Mouse (Mus musculus) CH12.LX (cell line): ENCODE results near the gene Lefty1. TPM values are rescaled to one million over a fixed set of nuclear protein-coding genes. Genes with fewer than 3 reads are reported as not detected.

ENCODE experiments used
- DNase-seq: peaks from one replicate; pipeline ENCODE4 v3.0.0-alpha.2; 2013; ENCODE audit errors: extremely low read depth
- H3K27ac ChIP-seq: 2 replicates; pipeline ENCODE4 v1.5.1; 2012; ENCODE audit warnings: low read depth, mild to moderate bottlenecking, control low read depth, moderate library complexity; ENCODE audit not compliant: insufficient read depth
- H3K27me3 ChIP-seq: replicated peaks from 2 replicates; pipeline ENCODE3; 2012; ENCODE audit warnings: inconsistent platforms
- H3K36me3 ChIP-seq, 2 experiments: replicated peaks in 1 of 2; 2 replicates each; pipeline versions ENCODE3 to v1.6.1; 2012; ENCODE audit warnings: inconsistent platforms in 1 of 2, low read length in 1 of 2, mild to moderate bottlenecking in 1 of 2, mixed read lengths in 1 of 2, moderate library complexity in 1 of 2; ENCODE audit not compliant: control insufficient read depth in 1 of 2, insufficient read depth in 1 of 2
- H3K4me1 ChIP-seq, 2 experiments: 2 replicates each; pipeline ENCODE4 v1.6.1; 2012; ENCODE audit warnings: inconsistent platforms in 1 of 2, moderate library complexity in 1 of 2; ENCODE audit not compliant: insufficient read depth in 2 of 2, control insufficient read depth in 1 of 2
- H3K4me2 ChIP-seq: 2 replicates; pipeline ENCODE4 v1.6.1; 2012; ENCODE audit warnings: low read depth, mild to moderate bottlenecking, control low read depth; ENCODE audit not compliant: poor library complexity, insufficient read depth, severe bottlenecking
- H3K4me3 ChIP-seq, 3 experiments: fragments of 150-350 bp in 1 of 3; sonication (generic) in 1 of 3; replicated peaks in 1 of 3; 2 replicates each; pipeline versions ENCODE3 to v1.5.1; 2011 to 2012; ENCODE audit warnings: low read depth in 2 of 3, low read length in 2 of 3, mild to moderate bottlenecking in 2 of 3, moderate library complexity in 2 of 3, control low read depth in 1 of 3, improper control_type of control experiment in 1 of 3, inconsistent platforms in 1 of 3, mixed read lengths in 1 of 3; ENCODE audit not compliant: poor library complexity in 1 of 3
- H3K79me2 ChIP-seq: replicated peaks from 2 replicates; pipeline ENCODE4 v1.6.1; 2012; ENCODE audit warnings: mild to moderate bottlenecking, moderate library complexity; ENCODE audit not compliant: control insufficient read depth, poor library complexity, insufficient read depth, severe bottlenecking; ENCODE audit errors: extremely low read depth
- H3K9ac ChIP-seq: 2 replicates; pipeline ENCODE4 v1.6.1; 2012; ENCODE audit warnings: low read depth, mild to moderate bottlenecking, control low read depth, moderate library complexity; ENCODE audit not compliant: insufficient read depth
- H3K9me3 ChIP-seq: replicated peaks from 2 replicates; pipeline ENCODE3; 2012; ENCODE audit warnings: low read length, inconsistent platforms, mixed read lengths
- BHLHE40 ChIP-seq: IDR thresholded peaks from 2 replicates; pipeline ENCODE4 v1.6.1; 2011; ENCODE audit warnings: mild to moderate bottlenecking, low read depth, low read length, improper control_type of control experiment
- CHD1 ChIP-seq: IDR thresholded peaks from 2 replicates; pipeline ENCODE4 v1.6.1; 2012; ENCODE audit warnings: low read depth, low read length, improper control_type of control experiment, inconsistent platforms
- CHD2 ChIP-seq: IDR thresholded peaks from 2 replicates; pipeline ENCODE4 v1.6.1; 2011; ENCODE audit warnings: low read length, improper control_type of control experiment
- CTCF ChIP-seq, 2 experiments: IDR thresholded peaks in 1 of 2; conservative IDR thresholded peaks in 1 of 2; 2 replicates each; pipeline ENCODE4 v1.5.1; 2011 to 2012; ENCODE audit warnings: low read depth in 2 of 2, low read length in 2 of 2, improper control_type of control experiment in 1 of 2, inconsistent platforms in 1 of 2, mild to moderate bottlenecking in 1 of 2, moderate library complexity in 1 of 2
- E2F4 ChIP-seq: IDR thresholded peaks from 2 replicates; pipeline ENCODE4 v1.6.1; 2011; ENCODE audit warnings: low read depth, low read length, improper control_type of control experiment; ENCODE audit not compliant: insufficient replicate concordance
- ELF1 ChIP-seq: IDR thresholded peaks from 2 replicates; pipeline ENCODE4 v1.6.1; 2014; ENCODE audit warnings: low read depth, mild to moderate bottlenecking, inconsistent platforms, low read length, improper control_type of control experiment
- EP300 ChIP-seq: IDR thresholded peaks from 2 replicates; pipeline ENCODE4 v1.6.1; 2011; ENCODE audit warnings: low read length, improper control_type of control experiment
- ETS1 ChIP-seq: conservative IDR thresholded peaks from 2 replicates; pipeline ENCODE4 v1.6.1; 2012; ENCODE audit warnings: low read depth, mild to moderate bottlenecking, inconsistent platforms, low read length, improper control_type of control experiment, moderate library complexity
- GABPA ChIP-seq: IDR thresholded peaks from 2 replicates; pipeline ENCODE4 v1.6.1; 2012; ENCODE audit warnings: low read depth, low read length, improper control_type of control experiment, inconsistent platforms; ENCODE audit not compliant: insufficient replicate concordance
- IRF4 ChIP-seq: IDR thresholded peaks from 2 replicates; pipeline ENCODE4 v1.6.1; 2014; ENCODE audit warnings: low read depth, mild to moderate bottlenecking, inconsistent platforms, low read length, improper control_type of control experiment
- KAT2A ChIP-seq: IDR thresholded peaks from 2 replicates; pipeline ENCODE4 v1.6.1; 2012; ENCODE audit warnings: low read length, improper control_type of control experiment, inconsistent platforms; ENCODE audit not compliant: insufficient replicate concordance
- MAFK ChIP-seq: IDR thresholded peaks from 2 replicates; pipeline ENCODE4 v1.6.1; 2011; ENCODE audit warnings: low read length, improper control_type of control experiment; ENCODE audit not compliant: insufficient replicate concordance
- MAZ ChIP-seq: IDR thresholded peaks from 2 replicates; pipeline ENCODE4 v1.6.1; 2012; ENCODE audit warnings: low read depth, mild to moderate bottlenecking, inconsistent platforms, low read length, improper control_type of control experiment, moderate library complexity
- MXI1 ChIP-seq: IDR thresholded peaks from 2 replicates; pipeline ENCODE4 v1.6.1; 2011; ENCODE audit warnings: mild to moderate bottlenecking, low read depth, low read length, improper control_type of control experiment
- NELFE ChIP-seq: IDR thresholded peaks from 2 replicates; pipeline ENCODE4 v1.6.1; 2011; ENCODE audit warnings: low read depth, low read length, improper control_type of control experiment
- POLR2A ChIP-seq: IDR thresholded peaks from 2 replicates; pipeline ENCODE4 v1.6.1; 2011; ENCODE audit warnings: low read depth, mild to moderate bottlenecking, improper control_type of control experiment, low read length
- RAD21 ChIP-seq: IDR thresholded peaks from 2 replicates; pipeline ENCODE4 v1.6.1; 2011; ENCODE audit warnings: low read depth, mild to moderate bottlenecking, low read length, improper control_type of control experiment, moderate library complexity
- RCOR1 ChIP-seq: conservative IDR thresholded peaks from 2 replicates; pipeline ENCODE4 v1.6.1; 2012; ENCODE audit warnings: low read depth, mild to moderate bottlenecking, inconsistent platforms, low read length, improper control_type of control experiment
- SIN3A ChIP-seq: IDR thresholded peaks from 2 replicates; pipeline ENCODE4 v1.6.1; 2012; ENCODE audit warnings: low read length, improper control_type of control experiment, inconsistent platforms
- TCF12 ChIP-seq: IDR thresholded peaks from 2 replicates; pipeline ENCODE4 v1.6.1; 2014; ENCODE audit warnings: low read depth, mild to moderate bottlenecking, inconsistent platforms, low read length, improper control_type of control experiment
- USF1 ChIP-seq: IDR thresholded peaks from 2 replicates; pipeline ENCODE4 v1.6.1; 2014; ENCODE audit warnings: low read depth, mild to moderate bottlenecking, inconsistent platforms, low read length, improper control_type of control experiment
- USF2 ChIP-seq: conservative IDR thresholded peaks from 2 replicates; pipeline ENCODE4 v1.6.1; 2011; ENCODE audit warnings: low read depth, low read length, improper control_type of control experiment
- ZC3H11A ChIP-seq: IDR thresholded peaks from 2 replicates; pipeline ENCODE4 v1.6.1; 2012; ENCODE audit warnings: low read depth, mild to moderate bottlenecking, inconsistent platforms, low read length, improper control_type of control experiment
- ZKSCAN1 ChIP-seq: IDR thresholded peaks from 2 replicates; pipeline ENCODE4 v1.6.1; 2012; ENCODE audit warnings: low read depth, inconsistent platforms, low read length, improper control_type of control experiment, borderline replicate concordance
- dilution Hi-C: fragments of 300-500 bp; cut with MboI; formaldehyde crosslinking; loops from 2 replicates; pipeline ENCODE4 v1.14.3; 2020; ENCODE audit warnings: low sequenced_read_pairs; ENCODE audit not compliant: extremely low pct_unique_long_range_greater_than_20kb, extremely low pct_ligation_motif_present
- in situ Hi-C: fragments of 300-500 bp; cut with MboI; formaldehyde crosslinking; loops from 3 replicates; pipeline ENCODE4 v1.14.3; 2019; ENCODE audit warnings: low sequenced_read_pairs, low pct_ligation_motif_present, low pct_unique_long_range_greater_than_20kb, mixed read lengths
- polyA plus RNA-seq: library from polyadenylated mRNA; unstranded; fragments of >175 nt; gene quantifications from 2 replicates; pipeline ENCODE4 v1.2.1, GENCODE M21; 2012; ENCODE audit warnings: low read depth; ENCODE audit not compliant: insufficient read length
- total RNA-seq, 2 experiments: library from RNA; depleted of rRNA; stranded (reverse); fragments of 300-350 nt in 1 of 2; fragments of >200 nt in 1 of 2; gene quantifications; 2 replicates each; pipeline ENCODE4 v1.2.3; 2012 to 2014

Lefty1 gene
- total and polyA plus RNA-seq, 3 experiments, result not detected

DNA sequence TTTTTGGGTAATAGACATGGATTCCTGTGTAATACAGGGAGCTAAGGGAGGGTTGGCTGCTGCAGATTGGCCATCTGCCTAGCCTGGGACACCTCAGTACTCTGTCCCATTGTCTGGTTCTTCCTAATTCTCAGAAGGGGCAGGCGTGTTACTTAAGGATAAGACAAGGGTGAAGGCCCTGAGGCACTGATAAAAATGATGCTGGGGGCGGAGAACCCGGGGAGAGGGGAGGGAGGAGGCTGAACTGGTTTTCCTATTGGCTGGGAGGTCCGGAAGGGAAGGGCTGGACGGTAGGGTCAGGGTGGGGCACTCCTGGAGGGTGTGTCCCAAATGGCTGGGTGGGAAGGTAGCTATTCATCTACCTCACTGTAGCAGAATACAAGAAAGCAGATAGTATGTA lies 31.9 kb upstream of the Lefty1 start (continued):
- TF ChIP-seq CHD1, result no peak
- TF ChIP-seq CTCF (conservative IDR thresholded peaks at IDR 0.05 in 1 of 2, IDR thresholded peaks at IDR 0.05 in 1 of 2; ENCODE audit: low read depth in 2 of 2, low read length in 2 of 2), result no peak
- no peak for TF ChIP-seq TCF12
- no peak for TF ChIP-seq IRF4
- no peak for TF ChIP-seq MAFK
- no peak for TF ChIP-seq USF1
- 0 out of 2 replicates have a peak, but pooled peaks have one; percentile 17 for TF ChIP-seq NELFE

DNA sequence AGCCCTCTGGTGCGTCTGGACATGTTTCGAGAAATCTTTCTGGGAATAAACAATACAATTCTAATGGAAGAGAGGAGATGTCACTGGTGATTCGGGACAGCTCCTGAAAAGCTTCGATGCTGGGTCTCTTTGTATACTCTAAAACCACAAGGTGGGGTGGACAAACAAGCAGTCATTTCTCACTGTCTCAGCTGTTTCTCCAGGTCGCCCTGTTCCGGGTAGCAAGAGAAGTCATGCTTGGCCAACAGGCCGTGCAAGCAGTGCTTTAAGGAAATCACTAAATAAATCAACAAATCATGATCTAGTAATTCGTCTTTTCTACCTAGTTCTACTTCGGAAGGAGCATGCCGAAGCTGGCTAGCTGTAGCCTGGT lies 31.2 kb upstream of the Lefty1 start:
- in situ Hi-C loops (no loop called here), dilution Hi-C loops (no loop called here)
- no peak for DNase-seq
- H3K4me2 ChIP-seq, result peak overlapping the region; percentile 82
- no peaks in the 10 kb centered on the region for H3K27me3 ChIP-seq
- H3K27ac ChIP-seq, result peak overlapping the region; percentile 59
- TF ChIP-seq RAD21, result no peak
- no peak for TF ChIP-seq EP300
- no peak for TF ChIP-seq ZKSCAN1
- TF ChIP-seq MXI1, result no peak
- no peak for TF ChIP-seq E2F4
- TF ChIP-seq SIN3A, result no peak; the same call in 1 of the 2 replicates
- no peak for TF ChIP-seq GABPA
- TF ChIP-seq KAT2A, result no peak
- no peak for TF ChIP-seq TCF12
- TF ChIP-seq MAZ, result 0 out of 2 replicates have a peak, but pooled peaks have one; percentile 21
- no peak for TF ChIP-seq ZC3H11A
- no peak for TF ChIP-seq CHD2
- peak; percentile 23; the same call in 1 of the 2 replicates for TF ChIP-seq ETS1
- TF ChIP-seq BHLHE40, result peak; percentile 33; the same call in 1 of the 2 replicates
- no peak for TF ChIP-seq USF2
- TF ChIP-seq IRF4, result 0 out of 2 replicates have a peak, but pooled peaks have one; percentile 29
- TF ChIP-seq RCOR1, result 0 out of 2 replicates have a peak, but pooled peaks have one; percentile 15
- peak; percentile 36; the same call in 1 of the 2 replicates for TF ChIP-seq ELF1
- TF ChIP-seq POLR2A, result no peak
- H3K79me2 ChIP-seq, result peaks cover 16% of the 10 kb centered on the region
- peaks cover 10 to 44% of the 10 kb centered on the region in 2 experiments for H3K4me1 ChIP-seq
- H3K9me3 ChIP-seq, result no peaks in the 10 kb centered on the region
- peaks cover 30 to 33% of the 10 kb centered on the region in 2 experiments for H3K36me3 ChIP-seq
- H3K4me3 ChIP-seq, result peak overlapping the region; percentile 36 to 91 (median 49)
- peak overlapping the region; percentile 70 for H3K9ac ChIP-seq
